Mouse (Mus musculus): ENCODE results near the gene Gstm2. TPM values are rescaled to one million over a fixed set of nuclear protein-coding genes. Genes with fewer than 3 reads are reported as not detected.
"Not testable (repeated sequence)": the region's sequence is repeated elsewhere in the genome, so short reads cannot be mapped to it uniquely, and the experiment has no call there.

The Gstm2 gene
- polyA plus RNA-seq, 2 experiments: 3.4 to 4.8 TPM

DNA sequence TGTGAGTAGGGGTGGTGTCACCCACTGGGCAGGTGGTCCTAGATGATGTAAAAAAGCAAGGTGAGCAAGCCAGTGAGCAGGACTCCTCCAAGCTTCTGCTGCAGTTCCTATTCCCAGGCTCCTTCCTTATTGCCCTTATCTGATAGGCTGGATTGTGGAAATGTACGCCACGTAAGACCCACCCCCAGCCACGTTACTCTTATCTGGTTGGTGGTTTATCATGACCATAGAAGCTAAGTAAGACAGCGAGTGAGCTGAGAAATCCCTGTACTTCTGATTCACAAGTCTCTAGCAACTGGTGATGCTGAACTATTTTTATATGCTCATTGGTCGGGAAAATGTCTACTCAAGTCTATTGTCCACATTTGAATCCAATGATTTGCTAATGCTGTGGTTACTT is 39.8 kb upstream of the Gstm2 start:
- no peak for DNase-seq (ENCODE audit: low read depth in 3 of 3, low spot score in 3 of 3)
- no peaks in the 10 kb centered on the region for H3K9me3 ChIP-seq (ENCODE audit: control insufficient read depth, low read length)
- TF ChIP-seq EP300 (IDR thresholded peaks at IDR 0.05; ENCODE audit: low read depth): no peak
- TF ChIP-seq CTCF (IDR thresholded peaks at IDR 0.05; ENCODE audit: low read depth): no peak
- H3K4me1 ChIP-seq (replicated peaks; ENCODE audit: control insufficient read depth in 2 of 2, insufficient read depth in 2 of 2, low read length in 1 of 2): peaks cover 0 to 21% of the 10 kb centered on the region in 2 experiments; a peak in 2 of 4 replicates
- no peak overlapping the region for H3K9ac ChIP-seq (replicated peaks)
- H3K4me2 ChIP-seq (ENCODE audit: low read depth): no peak overlapping the region
- no peak overlapping the region for H3K27ac ChIP-seq
- no peak for ATAC-seq (ENCODE audit: insufficient read depth)
- no peaks in the 10 kb centered on the region for H3K36me3 ChIP-seq (replicated peaks; ENCODE audit: control insufficient read depth, insufficient read depth, low read depth)
- 27% methylated on average over 5 of the region's 5 CpGs for WGBS (ENCODE audit: insufficient replicate concordance)
- no peak overlapping the region for H3K4me3 ChIP-seq (ENCODE audit: insufficient read depth in 1 of 2, low read depth in 2 of 2, low read length in 2 of 2)
- H3K27me3 ChIP-seq (ENCODE audit: control insufficient read depth, insufficient read depth, low read length): no peaks in the 10 kb centered on the region

DNA sequence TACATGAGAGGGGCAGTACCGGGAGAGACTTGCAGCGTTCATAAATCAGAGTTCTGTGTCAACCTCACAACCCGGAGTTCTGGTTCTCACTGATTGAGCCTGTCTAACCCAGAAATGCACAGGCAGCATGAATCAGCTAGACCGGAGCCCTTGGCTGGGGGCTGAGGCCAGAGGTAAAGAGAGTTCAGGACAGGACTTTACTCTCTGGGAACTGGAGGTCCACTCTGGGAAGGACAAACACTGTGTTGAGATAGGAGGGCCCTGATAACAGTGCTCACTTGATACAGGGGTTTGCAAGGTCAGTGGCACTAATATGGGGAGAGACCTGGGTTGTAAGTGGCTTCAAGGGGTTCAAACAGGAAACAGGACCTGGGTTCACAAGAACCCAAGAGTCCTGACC is 39.1 kb upstream of the Gstm2 start:
- Histone ChIP-seq H3K9ac (replicated peaks) (no peak overlapping the region), H3K4me3 (ENCODE audit: insufficient read depth in 1 of 2, low read depth in 2 of 2, low read length in 2 of 2) (no peak overlapping the region), H3K27ac (no peak overlapping the region), H3K4me2 (ENCODE audit: low read depth) (no peak overlapping the region), H3K4me1 (replicated peaks; ENCODE audit: control insufficient read depth in 2 of 2, insufficient read depth in 2 of 2, low read length in 1 of 2) (peaks cover 0 to 21% of the 10 kb centered on the region in 2 experiments; a peak in 2 of 4 replicates), H3K27me3 (ENCODE audit: control insufficient read depth, insufficient read depth, low read length) (no peaks in the 10 kb centered on the region), H3K36me3 (replicated peaks; ENCODE audit: control insufficient read depth, insufficient read depth, low read depth) (no peaks in the 10 kb centered on the region), H3K9me3 (ENCODE audit: control insufficient read depth, low read length) (no peaks in the 10 kb centered on the region)
- no peak for TF ChIP-seq EP300 (IDR thresholded peaks at IDR 0.05; ENCODE audit: low read depth)
- TF ChIP-seq CTCF (IDR thresholded peaks at IDR 0.05; ENCODE audit: low read depth): no peak
- ATAC-seq (ENCODE audit: insufficient read depth): peak; percentile 61
- WGBS (ENCODE audit: insufficient replicate concordance): 45% methylated on average over 4 of the region's 4 CpGs
- DNase-seq (ENCODE audit: low read depth in 3 of 3, low spot score in 3 of 3): no peak

DNA sequence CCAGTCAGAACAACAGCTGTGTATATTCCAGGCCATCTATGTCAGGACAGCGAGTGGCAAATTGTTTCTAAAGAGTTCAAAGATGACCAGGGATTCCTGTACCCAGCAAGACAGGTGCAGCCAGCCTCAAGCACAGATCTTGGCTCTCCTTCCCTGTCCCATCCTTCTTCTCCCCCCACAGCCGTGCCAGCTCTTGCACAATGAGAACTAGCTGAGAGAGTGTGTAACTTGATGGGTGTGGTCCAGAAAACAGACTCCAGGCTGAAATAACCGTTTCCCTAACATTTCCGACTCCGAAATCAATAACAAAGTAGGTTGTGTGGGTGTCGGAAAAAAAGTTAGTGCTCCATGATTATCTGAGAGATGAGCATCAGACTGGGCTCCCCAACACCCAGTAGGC is 36.4 kb upstream of the Gstm2 start:
- Histone ChIP-seq H3K4me1 (replicated peaks; ENCODE audit: control insufficient read depth in 2 of 2, insufficient read depth in 2 of 2, low read length in 1 of 2) (peaks cover 0 to 22% of the 10 kb centered on the region in 2 experiments; a peak in 2 of 4 replicates), H3K27me3 (ENCODE audit: control insufficient read depth, insufficient read depth, low read length) (no peaks in the 10 kb centered on the region), H3K36me3 (replicated peaks; ENCODE audit: control insufficient read depth, insufficient read depth, low read depth) (no peaks in the 10 kb centered on the region), H3K4me3 (ENCODE audit: insufficient read depth in 1 of 2, low read depth in 2 of 2, low read length in 2 of 2) (no peak overlapping the region), H3K4me2 (ENCODE audit: low read depth) (no peak overlapping the region), H3K9ac (replicated peaks) (no peak overlapping the region), H3K9me3 (ENCODE audit: control insufficient read depth, low read length) (no peaks in the 10 kb centered on the region), H3K27ac (no peak overlapping the region)
- ATAC-seq (ENCODE audit: insufficient read depth) (no peak), DNase-seq (ENCODE audit: low read depth in 3 of 3, low spot score in 3 of 3) (no peak)
- WGBS (ENCODE audit: insufficient replicate concordance): 55% methylated on average over 6 of the region's 6 CpGs
- no peak for TF ChIP-seq EP300 (IDR thresholded peaks at IDR 0.05; ENCODE audit: low read depth)
- TF ChIP-seq CTCF (IDR thresholded peaks at IDR 0.05; ENCODE audit: low read depth): no peak

DNA sequence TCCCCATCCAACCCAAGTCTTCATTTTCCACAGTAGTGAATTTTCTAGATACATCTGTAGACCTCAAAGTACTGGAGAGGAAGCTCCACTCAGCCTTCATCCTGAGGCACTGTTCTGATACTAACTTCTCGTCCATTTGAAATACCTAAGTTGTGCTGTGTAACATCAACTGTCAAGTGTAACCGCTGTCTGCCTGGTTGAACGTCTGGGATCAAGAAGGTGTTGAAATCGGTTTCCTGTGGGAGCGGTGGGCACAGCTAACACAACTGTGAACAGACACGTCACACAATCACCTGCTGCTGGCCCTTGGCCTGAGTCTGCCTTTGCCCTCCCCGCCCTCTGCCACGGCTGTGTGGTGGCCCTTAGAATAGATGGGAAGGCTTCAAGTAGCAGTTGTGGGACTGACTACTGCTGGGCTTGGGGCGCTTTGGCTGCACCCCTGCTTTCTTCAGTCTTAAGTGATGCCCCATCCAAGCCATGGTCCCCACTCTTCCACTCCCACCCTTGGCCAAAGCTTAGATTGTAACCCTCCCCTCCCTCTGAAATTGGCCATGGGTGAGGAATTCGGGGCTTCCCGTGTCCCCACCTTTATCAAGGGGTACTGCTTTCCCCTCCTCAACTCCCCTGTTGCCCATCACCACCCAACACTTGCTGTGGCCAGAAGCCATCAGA is 34.2 kb upstream of the Gstm2 start:
- 60% methylated on average over 11 of the region's 11 CpGs for WGBS (ENCODE audit: insufficient replicate concordance)
- H3K4me2 ChIP-seq (ENCODE audit: low read depth); H3K27ac ChIP-seq; H3K36me3 ChIP-seq (replicated peaks; ENCODE audit: control insufficient read depth, insufficient read depth, low read depth); H3K4me3 ChIP-seq (ENCODE audit: insufficient read depth in 1 of 2, low read depth in 2 of 2, low read length in 2 of 2); ATAC-seq (ENCODE audit: insufficient read depth); H3K27me3 ChIP-seq (ENCODE audit: control insufficient read depth, insufficient read depth, low read length); H3K9ac ChIP-seq (replicated peaks); DNase-seq (ENCODE audit: low read depth in 3 of 3, low spot score in 3 of 3); H3K9me3 ChIP-seq (ENCODE audit: control insufficient read depth, low read length): not testable (repeated sequence)
- H3K4me1 ChIP-seq (replicated peaks; ENCODE audit: control insufficient read depth in 2 of 2, insufficient read depth in 2 of 2, low read length in 1 of 2): peaks cover 0 to 16% of the 10 kb centered on the region in 2 experiments; a peak in 2 of 4 replicates

DNA sequence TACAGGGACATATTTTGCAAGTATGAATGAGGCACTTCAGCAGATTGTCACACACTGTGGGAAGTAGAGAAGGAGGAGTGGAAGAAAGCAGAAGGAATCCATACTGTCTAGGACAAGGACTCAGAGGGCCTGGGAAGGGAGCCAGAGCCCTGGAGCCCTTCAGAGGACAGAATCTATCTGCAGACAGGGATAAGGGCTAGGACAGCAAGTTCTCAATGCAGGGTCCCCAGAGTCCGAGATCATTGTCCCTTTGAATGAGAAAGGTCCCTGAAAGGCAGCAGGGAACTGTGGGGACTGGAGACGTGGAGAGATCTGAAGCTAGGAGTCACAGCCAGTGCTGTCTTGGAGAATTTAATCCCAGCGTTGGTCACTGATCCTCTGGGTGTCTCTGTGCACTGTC is 33.0 kb upstream of the Gstm2 start:
- WGBS (ENCODE audit: insufficient replicate concordance): 46% methylated on average over 3 of the region's 3 CpGs
- ATAC-seq (ENCODE audit: insufficient read depth); H3K36me3 ChIP-seq (replicated peaks; ENCODE audit: control insufficient read depth, insufficient read depth, low read depth); H3K27ac ChIP-seq; H3K4me2 ChIP-seq (ENCODE audit: low read depth); DNase-seq (ENCODE audit: low read depth in 3 of 3, low spot score in 3 of 3); H3K9ac ChIP-seq (replicated peaks); H3K9me3 ChIP-seq (ENCODE audit: control insufficient read depth, low read length); H3K4me3 ChIP-seq (ENCODE audit: insufficient read depth in 1 of 2, low read depth in 2 of 2, low read length in 2 of 2); H3K27me3 ChIP-seq (ENCODE audit: control insufficient read depth, insufficient read depth, low read length): not testable (repeated sequence)
- H3K4me1 ChIP-seq (replicated peaks; ENCODE audit: control insufficient read depth in 2 of 2, insufficient read depth in 2 of 2, low read length in 1 of 2): peaks cover 0 to 14% of the 10 kb centered on the region in 2 experiments; a peak in 2 of 4 replicates

All from liver, embryonic 14.5 days (tissue).